Mouse (Mus musculus): Measurements from ENCODE around the gene Ptcd2.

Ptcd2 gene

DNA sequence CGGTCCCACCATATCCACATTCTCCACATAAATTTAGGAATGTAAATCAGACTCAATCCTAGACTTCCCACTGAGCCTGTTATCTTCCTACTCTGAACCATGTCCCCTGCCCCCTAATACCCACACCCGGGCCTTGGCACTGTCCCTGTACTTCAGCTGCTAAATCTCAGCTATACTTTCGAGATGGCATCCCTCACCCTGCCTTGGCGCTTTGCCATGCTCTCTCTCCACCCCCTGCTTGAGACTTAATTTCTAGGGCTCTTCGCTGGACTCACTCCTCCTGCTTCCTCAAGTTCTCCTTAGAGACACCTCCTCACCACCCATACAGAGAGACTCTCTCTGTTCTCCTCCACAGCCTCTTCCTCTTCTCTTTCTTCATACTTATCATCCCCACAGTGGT lies 44.6 kb downstream of the Ptcd2 start:
- no peak for DNase-seq

DNA sequence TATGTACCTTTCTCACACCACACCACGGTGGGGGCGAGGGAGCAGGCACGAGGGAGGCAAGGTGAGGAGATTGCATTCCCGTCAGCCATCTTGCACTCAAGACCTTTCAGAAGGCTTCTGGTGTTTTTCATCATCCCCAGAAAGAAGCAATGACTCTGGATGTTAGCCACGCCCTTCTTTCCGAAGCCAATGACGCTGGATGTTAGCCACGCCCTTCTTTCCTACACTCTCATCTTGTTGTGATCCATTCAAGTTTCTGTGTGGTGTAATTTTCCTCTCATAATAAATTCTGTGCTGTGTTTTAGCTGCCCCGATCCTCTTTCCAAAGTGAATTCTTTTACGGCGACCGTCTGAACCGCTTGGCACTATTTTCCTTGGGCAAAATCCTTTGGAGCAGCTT lies 50.3 kb downstream of the Ptcd2 start:
- DNase-seq: no peak

DNA sequence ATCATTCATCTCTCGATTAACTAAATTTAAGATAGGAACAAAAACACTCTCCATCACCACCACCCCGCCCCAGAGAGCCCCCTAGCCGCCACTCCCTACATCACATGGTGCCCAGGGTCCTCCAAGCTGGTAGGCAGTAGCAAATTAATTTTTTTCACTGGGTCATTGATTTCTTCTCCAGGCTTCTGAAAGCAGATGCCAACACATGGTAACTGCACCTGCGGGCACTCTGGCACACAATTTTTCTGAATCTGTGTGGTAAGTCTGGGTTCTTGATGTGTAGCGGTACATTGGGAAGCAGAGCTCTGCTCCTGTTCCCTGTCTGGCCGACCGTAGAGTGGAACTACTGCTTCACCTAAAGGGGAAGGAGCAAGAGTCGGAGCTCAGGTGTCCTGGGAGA lies 53.7 kb downstream of the Ptcd2 start:
- no peak for DNase-seq

GRCm38 (mm10) chr13:99287786-99288185 lies 56.7 kb downstream of the Ptcd2 start:
- DNase-seq: no peak

DNA sequence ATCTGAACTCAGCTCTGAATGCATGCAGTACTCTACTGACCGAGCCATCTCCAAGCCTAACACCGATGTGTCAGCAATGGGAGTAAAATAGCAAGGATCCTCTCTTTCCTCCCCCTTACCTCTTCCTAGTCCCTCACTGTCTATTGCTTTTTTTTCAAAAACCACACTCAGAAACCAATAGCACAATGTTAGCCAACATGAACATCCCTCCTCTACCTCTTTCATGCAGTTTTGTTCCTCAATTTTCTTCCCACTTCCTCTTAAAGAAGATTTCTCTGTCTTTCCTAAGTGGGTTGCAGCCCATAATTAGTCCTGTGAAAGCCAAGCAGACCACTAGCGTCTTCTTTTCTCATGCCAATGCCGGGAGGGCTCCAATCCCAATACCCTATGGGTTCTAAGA lies 57.3 kb downstream of the Ptcd2 start:
- no peak for DNase-seq

- DNase-seq: no peak
Measured at GRCm38 (mm10) chr13:99285241-99285640, 59.3 kb downstream of the Ptcd2 start.

DNA sequence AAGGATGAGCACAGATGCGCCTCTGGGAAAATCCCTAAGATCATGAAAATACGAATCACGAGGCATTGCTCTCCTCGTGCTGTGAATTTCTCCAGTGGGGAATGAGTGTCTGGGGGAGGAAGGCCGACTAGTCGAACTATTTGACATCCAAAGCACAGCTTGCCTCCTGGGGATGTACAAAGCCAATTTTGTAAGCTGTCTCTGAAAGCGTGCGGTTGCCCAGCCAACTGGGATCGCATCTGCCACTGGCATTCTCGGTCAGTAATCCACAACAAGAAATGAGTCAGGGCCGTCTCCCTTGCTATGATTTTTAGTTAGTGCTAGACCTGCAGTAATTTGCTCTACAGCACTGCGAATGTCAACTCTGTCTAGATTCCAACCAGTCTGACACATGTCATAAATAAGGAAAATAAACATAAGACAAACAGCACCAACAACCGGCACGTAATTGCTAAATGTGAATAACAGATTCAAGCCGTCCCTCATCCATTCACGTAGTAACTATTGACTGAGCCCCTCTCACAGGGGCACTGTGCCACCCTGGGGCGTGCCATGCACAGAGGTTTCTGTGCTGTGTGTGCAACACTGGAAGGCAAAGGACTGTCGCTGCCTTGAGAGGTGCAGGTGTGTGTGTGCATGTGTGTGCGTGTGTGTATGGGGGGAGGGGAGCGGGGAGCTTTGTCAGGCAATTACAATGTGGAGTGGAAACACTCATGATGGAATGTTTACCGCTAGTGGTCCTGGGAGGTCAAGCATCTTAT lies 59.9 kb downstream of the Ptcd2 start:
- no peak for DNase-seq

GRCm38 (mm10) chr13:99283916-99284315 lies 60.6 kb downstream of the Ptcd2 start:
- no peak for DNase-seq

DNA sequence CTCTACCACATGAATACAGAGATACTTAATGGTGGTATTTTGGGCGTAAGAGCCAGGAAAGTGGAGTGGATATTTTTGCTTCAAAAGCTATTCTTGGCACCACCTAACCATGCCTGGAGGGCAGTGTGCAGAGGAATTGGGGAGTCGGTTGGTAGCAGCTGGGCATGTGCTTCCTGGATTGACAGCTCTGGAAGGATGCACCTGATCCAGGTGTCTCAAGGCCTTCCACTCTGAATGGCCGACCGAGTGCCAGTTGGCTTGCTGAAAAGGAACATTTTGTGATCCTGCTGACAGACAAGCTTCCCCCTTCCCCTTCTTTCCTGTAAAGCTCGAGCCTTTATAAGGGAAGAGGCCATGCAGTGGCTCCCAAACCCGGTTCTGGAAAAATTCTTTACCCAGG lies 61.5 kb downstream of the Ptcd2 start:
- DNase-seq: no peak

DNA sequence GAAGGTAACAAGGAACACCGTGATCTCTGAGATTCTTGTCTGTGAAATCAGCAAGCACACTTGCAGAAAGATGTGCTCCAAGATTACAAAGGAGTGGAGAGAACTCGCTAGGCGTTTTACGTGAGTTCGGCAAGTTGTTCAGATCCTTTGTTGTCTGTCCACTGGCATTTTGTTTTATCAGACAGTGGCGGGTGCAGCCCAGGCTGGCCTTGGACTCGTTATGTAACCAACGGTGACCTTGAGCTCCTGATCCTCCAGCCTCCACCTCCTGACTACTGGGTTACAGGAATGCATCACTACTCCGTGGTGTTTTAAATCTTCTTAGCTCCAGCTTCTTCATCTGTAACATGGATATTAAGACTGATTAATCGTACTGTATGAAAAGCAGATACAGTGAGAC lies 65.2 kb downstream of the Ptcd2 start:
- no peak for DNase-seq

GRCm38 (mm10) chr13:99278511-99278910 lies 66.0 kb downstream of the Ptcd2 start:
- DNase-seq: no peak

DNA sequence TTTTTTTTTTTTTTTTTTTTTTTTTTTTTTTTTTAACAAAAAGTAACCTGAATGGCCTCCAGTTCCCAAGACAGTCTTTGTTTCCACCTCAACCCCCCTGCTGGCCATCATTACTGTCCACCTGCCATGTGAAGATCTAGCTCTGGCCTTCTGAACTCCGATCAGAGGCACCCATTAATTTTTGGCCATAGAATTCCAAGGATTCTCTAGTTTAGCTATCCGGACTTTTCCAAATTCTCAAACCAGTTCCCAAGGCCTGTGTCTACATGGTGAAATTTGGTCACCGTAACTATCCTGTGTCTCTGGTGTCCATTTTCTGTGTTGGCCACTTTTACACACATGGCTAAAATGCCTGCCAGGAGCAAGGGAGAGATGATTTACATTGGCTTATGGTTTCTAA lies 67.0 kb downstream of the Ptcd2 start:
- DNase-seq: no peak

DNA sequence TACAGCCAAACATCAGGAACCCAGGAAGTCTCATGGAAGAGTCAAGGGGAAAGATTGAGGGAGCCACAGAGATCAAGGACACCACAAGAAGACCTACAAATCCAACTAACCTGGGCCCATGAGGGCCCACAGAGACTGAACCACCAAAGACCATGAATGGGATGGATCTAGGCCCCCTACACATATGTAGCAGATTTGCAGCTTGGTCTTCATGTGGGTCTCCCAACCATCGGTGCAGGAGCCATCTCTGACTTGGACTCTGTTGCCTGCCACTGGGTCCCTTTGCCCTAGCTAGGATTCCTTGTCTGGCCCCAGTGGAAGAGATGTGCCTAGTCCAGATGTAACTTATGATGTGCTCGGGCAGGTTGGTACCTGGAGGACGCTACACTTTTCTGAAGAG lies 72.5 kb downstream of the Ptcd2 start:
- no peak for DNase-seq
